Mouse (Mus musculus): Measurements from ENCODE around the gene Gm21732.
"Not testable (repeated sequence)": the region's sequence is repeated elsewhere in the genome, so short reads cannot be mapped to it uniquely, and the experiment has no call there.

Gm21732 gene

GRCm38 (mm10) chrY:38575591-38575990, at the start of gene Gm21732:
Gene Gm21732, minus strand, starts transcription at chrY:38575691.
- not testable (repeated sequence) for DNase-seq
